Mouse (Mus musculus) G1E (cell line): Measurements from ENCODE around the gene Kif22.

ENCODE experiments used
- CTCF ChIP-seq: IDR thresholded peaks from 2 replicates; pipeline ENCODE4 v1.5.1; 2012; ENCODE audit warnings: low read depth, low read length, inconsistent platforms, mixed read lengths
- GATA1 ChIP-seq: IDR thresholded peaks from 2 replicates; pipeline ENCODE4 v1.6.1; 2012; ENCODE audit warnings: borderline replicate concordance, low read length, inconsistent platforms, mixed read lengths

- TF ChIP-seq CTCF (no peak), GATA1 (no peak)
Observed at GRCm38 (mm10) chr7:127066317-127066716, 24.0 kb upstream of the Kif22 start.
